Mouse (Mus musculus) stomach, postnatal 0 days (tissue): ENCODE data around the gene C2cd2. TPM values are rescaled to one million over a fixed set of nuclear protein-coding genes. Genes with fewer than 3 reads are reported as not detected.

Experiments used
- ATAC-seq: fragments of 200-750 bp; cut with Nextera tagmentation; 2 replicates; pipeline ENCODE4 v1.8.0; 2017; ENCODE audit not compliant: low FRiP score, low TSS enrichment
- DNase-seq: peaks from one replicate; pipeline ENCODE4 v3.0.0-alpha.2; 2016; ENCODE audit warnings: low spot score
- H3K27ac ChIP-seq: fragments of 300-500 bp; sonication (generic); replicated peaks from 2 replicates; pipeline ENCODE4 v1.5.1; 2014; ENCODE audit warnings: mild to moderate bottlenecking, control low read depth
- H3K27me3 ChIP-seq: fragments of 300-500 bp; sonication (generic); 2 replicates; pipeline ENCODE4 v1.6.1; 2014; ENCODE audit warnings: low read length; ENCODE audit not compliant: control insufficient read depth, insufficient read depth
- H3K36me3 ChIP-seq: fragments of 300-500 bp; sonication (generic); 2 replicates; pipeline ENCODE4 v1.6.1; 2014; ENCODE audit warnings: low read length, mixed read lengths; ENCODE audit not compliant: control insufficient read depth, insufficient read depth
- H3K4me1 ChIP-seq: fragments of 300-500 bp; sonication (generic); replicated peaks from 2 replicates; pipeline ENCODE4 v1.6.1; 2014; ENCODE audit warnings: antibody characterized with exemption; ENCODE audit not compliant: control insufficient read depth, insufficient read depth
- H3K4me2 ChIP-seq: fragments of 300-500 bp; sonication (generic); replicated peaks from 2 replicates; pipeline ENCODE4 v1.6.1; 2014; ENCODE audit warnings: low read depth, mild to moderate bottlenecking, control low read depth, moderate library complexity
- H3K4me3 ChIP-seq: fragments of 300-500 bp; sonication (generic); 2 replicates; pipeline ENCODE4 v1.5.1; 2014; ENCODE audit warnings: low read depth, low read length, control low read depth
- H3K9ac ChIP-seq: fragments of 300-500 bp; sonication (generic); 2 replicates; pipeline ENCODE4 v1.6.1; 2014; ENCODE audit warnings: mild to moderate bottlenecking, low read length, control low read depth, mixed read lengths
- H3K9me3 ChIP-seq: fragments of 300-500 bp; sonication (generic); 2 replicates; pipeline ENCODE4 v1.6.1; 2016; ENCODE audit warnings: low read length; ENCODE audit not compliant: control insufficient read depth
- CTCF ChIP-seq: IDR thresholded peaks from 2 replicates; pipeline ENCODE4 v1.5.1; 2016; ENCODE audit warnings: antibody characterized with exemption, low read depth, mild to moderate bottlenecking, moderate library complexity
- EP300 ChIP-seq: optimal IDR thresholded peaks from 2 replicates; pipeline ENCODE3; 2016; ENCODE audit warnings: antibody characterized with exemption
- WGBS: fragments of 180-500 bp; shearing (Covaris S2); extraction: QIAGEN DNeasy Blood & Tissue Kit; methylation state at CpG from one replicate; pipeline ENCODE4 v1.1.7; 2014; 5-methylcytosine and 5-hydroxymethylcytosine counted together
- polyA plus RNA-seq: library from polyadenylated mRNA; unstranded; fragments of >200 nt; fragmentation: Nextera tagmentation; extraction: Ambion mirVana; gene quantifications from 2 replicates; pipeline ENCODE4 v1.2.1, GENCODE M21; 2015

Gene C2cd2
- polyA plus RNA-seq, 1 experiment from 2014 or later, result 14.0 TPM

GRCm38 (mm10) chr16:97897346-97898024 is 64.9 kb downstream of the C2cd2 start:
- Histone ChIP-seq H3K4me2 (0 out of 2 replicates have a peak overlapping the region, but pooled peaks have one; percentile 18), H3K4me1 (0 out of 2 replicates have a peak, but pooled peaks cover 5% of the 10 kb centered on the region), H3K27ac (peak overlapping the region; percentile 56), H3K4me3 (no peak overlapping the region), H3K9me3 (no peaks in the 10 kb centered on the region), H3K27me3 (no peaks in the 10 kb centered on the region), H3K36me3 (no peaks in the 10 kb centered on the region), H3K9ac (no peak overlapping the region)
- peak; percentile 19 for DNase-seq
- peak; percentile 76; the same call in 1 of the 2 replicates for ATAC-seq
- TF ChIP-seq EP300 (no peak), CTCF (no peak)
- 18% methylated on average over 5 of the region's 5 CpGs for WGBS

DNA sequence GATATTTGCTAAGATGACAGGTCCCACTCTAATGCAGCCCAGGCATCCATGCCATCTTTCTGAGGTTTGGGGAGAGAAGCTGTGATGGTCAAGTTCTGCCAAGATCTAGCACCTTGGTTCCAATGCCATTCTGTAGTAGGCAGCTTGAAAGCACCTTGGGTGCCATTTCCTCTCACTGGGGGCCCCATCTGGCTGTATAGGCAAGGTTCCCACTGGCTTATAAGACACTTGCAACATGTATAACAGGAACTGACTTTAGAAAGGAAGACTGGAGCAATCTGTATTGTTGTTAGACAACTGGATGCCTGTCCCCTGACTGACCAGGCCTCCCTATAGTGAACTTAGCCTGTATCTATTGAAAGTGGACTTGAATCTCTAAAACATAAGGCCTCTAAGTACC is 74.6 kb downstream of the C2cd2 start:
- Histone ChIP-seq H3K36me3 (no peaks in the 10 kb centered on the region), H3K4me1 (no peaks in the 10 kb centered on the region), H3K27ac (no peak overlapping the region), H3K9me3 (no peaks in the 10 kb centered on the region), H3K4me3 (no peak overlapping the region), H3K9ac (no peak overlapping the region), H3K27me3 (no peaks in the 10 kb centered on the region), H3K4me2 (no peak overlapping the region)
- ATAC-seq, result no peak
- no peak for TF ChIP-seq CTCF
- no peak for DNase-seq

DNA sequence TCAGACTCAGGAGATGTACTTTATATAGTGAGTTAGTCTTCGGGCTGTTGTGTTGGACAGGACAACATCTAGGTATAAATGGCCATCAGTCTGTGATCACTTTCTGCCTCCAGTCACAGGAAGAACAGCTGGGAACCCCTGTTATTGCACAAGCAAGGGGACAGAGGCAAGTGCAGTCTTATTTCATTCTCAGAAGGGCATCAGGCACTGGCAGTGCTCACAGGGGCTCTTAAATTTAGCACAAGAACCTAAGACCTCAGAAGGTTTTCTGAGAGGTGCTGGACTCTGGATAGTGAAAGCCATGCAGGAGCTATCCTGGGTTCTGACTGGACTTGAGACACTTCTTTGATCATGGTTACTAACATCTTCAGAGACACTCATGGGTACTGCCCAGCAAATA is 78.7 kb downstream of the C2cd2 start:
- Histone ChIP-seq H3K4me1 (no peaks in the 10 kb centered on the region), H3K4me3 (no peak overlapping the region), H3K36me3 (no peaks in the 10 kb centered on the region), H3K27ac (no peak overlapping the region), H3K4me2 (no peak overlapping the region), H3K9me3 (no peaks in the 10 kb centered on the region), H3K27me3 (no peaks in the 10 kb centered on the region), H3K9ac (no peak overlapping the region)
- TF ChIP-seq EP300, result no peak
- no peak for TF ChIP-seq CTCF
- DNase-seq (no peak), ATAC-seq (no peak)
- 94% methylated on average over 1 of the region's 1 CpGs for WGBS

DNA sequence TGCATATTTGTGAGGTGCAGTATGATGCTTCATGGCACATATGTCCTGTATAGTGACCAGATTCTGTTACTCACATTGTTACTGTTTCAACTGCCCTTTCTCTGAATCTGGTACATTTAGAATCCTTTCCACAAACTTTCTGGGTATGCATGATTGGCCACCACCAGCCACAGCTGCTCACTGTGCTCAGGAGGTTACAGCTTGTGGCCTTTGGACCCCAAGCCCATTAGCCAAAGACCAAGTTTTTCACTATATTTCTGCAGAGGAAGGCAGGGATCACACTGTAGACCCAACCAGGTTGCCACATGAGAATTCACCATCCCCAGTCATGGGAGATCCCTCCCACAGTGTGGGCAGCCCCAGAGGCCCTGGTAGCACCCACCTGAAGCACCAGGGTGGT is 79.5 kb downstream of the C2cd2 start:
- ATAC-seq (no peak), DNase-seq (no peak)
- Histone ChIP-seq H3K4me2 (no peak overlapping the region), H3K9ac (no peak overlapping the region), H3K36me3 (no peaks in the 10 kb centered on the region), H3K27ac (no peak overlapping the region), H3K4me3 (no peak overlapping the region), H3K27me3 (no peaks in the 10 kb centered on the region), H3K9me3 (no peaks in the 10 kb centered on the region), H3K4me1 (no peaks in the 10 kb centered on the region)
- TF ChIP-seq EP300 (no peak), CTCF (no peak)

GRCm38 (mm10) chr16:97879134-97879533 is 83.3 kb downstream of the C2cd2 start:
- no peak for ATAC-seq
- no peaks in the 10 kb centered on the region for H3K27me3 ChIP-seq
- H3K27ac ChIP-seq, result no peak overlapping the region
- H3K4me2 ChIP-seq, result no peak overlapping the region
- peaks cover 10% of the 10 kb centered on the region for H3K36me3 ChIP-seq
- no peak overlapping the region for H3K9ac ChIP-seq
- H3K4me3 ChIP-seq, result no peak overlapping the region
- peak; percentile 66 for DNase-seq
- TF ChIP-seq CTCF, result peak; percentile 79
- TF ChIP-seq EP300, result no peak
- 79% methylated on average over 1 of the region's 1 CpGs for WGBS
- H3K4me1 ChIP-seq, result no peaks in the 10 kb centered on the region
- H3K9me3 ChIP-seq, result no peaks in the 10 kb centered on the region

DNA sequence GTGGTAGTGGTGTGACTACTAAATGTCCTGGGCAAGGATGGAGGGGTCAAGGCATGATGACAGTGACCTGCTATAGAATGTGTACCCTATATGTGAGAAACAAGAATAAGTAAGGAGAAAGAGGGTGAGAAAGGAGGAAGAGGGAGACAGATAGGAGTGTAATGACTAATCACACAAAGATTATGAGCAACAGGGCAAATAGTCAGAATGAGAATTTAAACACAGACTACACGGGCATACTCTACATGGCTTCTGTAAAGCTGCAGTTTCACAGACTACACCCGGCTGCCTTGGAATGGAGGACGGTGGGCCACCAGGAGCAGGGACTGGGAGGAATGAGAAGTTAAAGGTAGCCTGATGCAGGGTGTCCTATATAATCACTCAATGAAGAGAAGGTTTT is 84.9 kb downstream of the C2cd2 start:
- Histone ChIP-seq H3K4me3 (no peak overlapping the region), H3K4me1 (no peaks in the 10 kb centered on the region), H3K9ac (no peak overlapping the region), H3K9me3 (no peaks in the 10 kb centered on the region), H3K27me3 (no peaks in the 10 kb centered on the region), H3K4me2 (no peak overlapping the region), H3K27ac (no peak overlapping the region), H3K36me3 (peaks cover 10% of the 10 kb centered on the region)
- DNase-seq (no peak), ATAC-seq (no peak)
- WGBS, result 82% methylated on average over 3 of the region's 3 CpGs
- TF ChIP-seq EP300 (no peak), CTCF (no peak)
